Mouse (Mus musculus) G1E-ER4 (cell line): ENCODE results near the gene Wdr41. TPM values are rescaled to one million over a fixed set of nuclear protein-coding genes. Genes with fewer than 3 reads are reported as not detected.

Experiments
- GATA1 ChIP-seq: IDR thresholded peaks from one replicate; pipeline ENCODE4 v1.8.0; 2012; ENCODE audit warnings: low read length, inconsistent platforms
- polyA plus RNA-seq: library from polyadenylated mRNA; stranded (reverse); fragments of >175 nt; gene quantifications from 2 replicates; pipeline ENCODE4 v1.2.3, GENCODE M21; 2012

Wdr41 gene
- polyA plus RNA-seq, 1 experiment = 4.0 TPM

DNA sequence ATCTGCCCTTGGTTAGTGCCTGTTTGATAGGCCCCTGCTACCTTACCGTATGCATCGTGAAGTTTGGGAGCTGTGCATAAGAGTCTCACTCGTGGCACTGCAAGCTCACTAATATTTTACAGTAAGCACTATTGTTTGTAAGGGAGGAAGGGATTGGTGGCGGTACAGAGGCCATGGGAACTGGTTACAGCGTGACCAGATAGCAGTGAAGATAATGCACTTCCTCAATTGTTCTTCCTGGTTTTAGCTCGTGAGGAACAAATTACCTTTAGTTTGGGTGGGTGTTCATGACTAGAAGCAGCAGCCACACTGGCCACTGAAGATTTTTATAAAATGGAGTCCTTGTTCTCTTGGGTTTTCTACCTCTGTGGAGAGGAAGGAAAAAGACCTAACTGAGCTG lies 43.2 kb downstream of the Wdr41 start:
- peak; percentile 34 for TF ChIP-seq GATA1

DNA sequence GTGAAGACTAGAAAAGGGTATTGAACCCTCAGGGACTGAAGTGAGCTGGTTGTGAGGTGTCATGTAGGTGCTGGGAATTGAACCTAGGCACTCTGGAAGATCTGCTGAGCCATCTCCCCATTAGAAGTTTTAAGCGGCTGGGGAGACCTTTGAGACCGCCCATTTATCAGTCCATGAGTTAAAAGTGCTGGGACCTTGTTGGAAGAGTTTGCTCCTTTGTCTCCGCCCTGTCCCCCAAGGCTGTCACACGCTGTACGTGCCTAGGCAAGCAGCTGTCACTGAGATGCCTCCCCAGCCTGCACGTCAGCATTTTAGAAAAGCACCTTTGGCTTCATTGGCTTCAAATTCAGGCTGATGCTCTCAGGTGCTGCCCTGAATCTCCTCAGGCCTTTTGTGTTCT lies 44.1 kb downstream of the Wdr41 start:
- no peak for TF ChIP-seq GATA1

GRCm38 (mm10) chr13:95030828-95031227 lies 54.7 kb downstream of the Wdr41 start:
- TF ChIP-seq GATA1 = no peak

DNA sequence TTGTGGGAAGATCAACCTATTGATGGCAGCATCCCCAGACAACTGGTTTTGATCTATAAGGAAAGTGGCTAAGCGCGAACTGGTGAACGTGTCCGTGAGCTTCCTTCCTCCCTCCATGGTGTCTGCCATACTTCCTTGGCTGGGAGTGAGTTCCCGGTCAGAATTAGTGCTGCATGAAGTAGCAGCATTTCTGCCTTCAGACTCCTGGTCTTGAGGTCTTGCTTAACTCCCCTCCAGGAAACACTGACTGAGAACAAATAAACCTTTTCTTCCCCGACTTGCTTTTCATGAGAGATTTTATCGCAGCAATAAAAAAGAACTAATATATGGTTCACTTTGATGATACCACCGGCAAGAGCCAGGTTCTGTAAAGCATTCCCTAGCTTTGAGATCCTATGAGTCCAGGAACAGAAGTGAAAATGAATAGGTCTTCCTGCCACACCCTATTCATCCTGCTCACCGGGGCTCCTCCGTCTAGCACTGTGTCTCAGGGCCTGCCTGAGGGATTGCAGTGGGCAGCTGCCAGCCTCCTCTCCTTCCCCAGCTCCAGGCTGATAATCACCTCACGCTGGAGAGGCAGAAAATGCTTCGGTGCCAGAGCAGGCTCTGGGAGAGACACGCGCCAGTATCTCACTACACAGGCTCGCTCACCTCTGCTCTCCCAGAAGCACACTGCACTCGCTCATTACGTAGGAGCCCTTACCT lies 56.1 kb downstream of the Wdr41 start:
- no peak for TF ChIP-seq GATA1

- TF ChIP-seq GATA1 = no peak
These were observed 56.8 kb downstream of the Wdr41 start for GRCm38 (mm10) chr13:95032973-95033372.

- no peak for TF ChIP-seq GATA1
These were observed 58.0 kb downstream of the Wdr41 start for GRCm38 (mm10) chr13:95034094-95034493.

GRCm38 (mm10) chr13:95034715-95035114 lies 58.6 kb downstream of the Wdr41 start:
- TF ChIP-seq GATA1 = no peak

DNA sequence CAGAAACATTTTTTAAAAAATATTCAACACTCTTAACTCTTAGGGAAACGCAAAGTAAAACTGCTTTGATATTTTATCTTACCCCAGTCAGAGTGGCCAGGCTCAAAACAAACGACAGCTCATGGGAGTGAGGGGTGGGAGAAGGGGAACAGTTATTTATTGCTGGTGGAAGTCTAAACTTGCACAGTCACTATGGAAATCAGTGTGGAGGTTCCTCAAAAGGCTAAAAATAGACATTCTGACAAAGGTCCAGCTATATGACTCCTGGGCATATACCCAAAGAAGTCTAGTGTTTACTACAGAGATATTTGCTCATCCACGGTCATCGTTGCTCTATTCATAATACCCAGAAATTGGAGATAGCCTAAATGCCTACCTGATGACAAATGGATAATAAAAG lies 62.1 kb downstream of the Wdr41 start:
- no peak for TF ChIP-seq GATA1

- no peak for TF ChIP-seq GATA1
These were observed 64.1 kb downstream of the Wdr41 start for GRCm38 (mm10) chr13:95040140-95040738.

DNA sequence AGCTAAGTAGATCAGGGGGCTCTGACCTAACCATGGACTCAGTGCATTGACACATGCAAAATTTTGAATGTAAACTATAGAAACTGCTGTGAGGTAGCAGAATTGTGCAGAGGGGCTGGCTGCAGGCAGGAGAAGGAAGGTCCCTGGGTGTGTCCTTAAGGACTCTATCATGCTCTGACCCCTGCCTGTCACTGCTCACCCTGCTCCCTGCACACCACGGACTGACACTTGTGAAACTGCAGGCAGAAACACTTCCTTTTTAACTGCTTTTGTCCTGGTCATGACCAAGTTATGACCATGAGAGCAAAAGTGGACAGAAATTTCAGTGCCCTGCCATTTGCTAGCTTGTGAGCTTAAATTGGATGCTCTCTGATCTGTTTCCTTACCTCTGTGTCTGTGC lies 68.0 kb downstream of the Wdr41 start:
- no peak for TF ChIP-seq GATA1

GRCm38 (mm10) chr13:95050398-95050797 lies 74.3 kb downstream of the Wdr41 start:
- TF ChIP-seq GATA1 = no peak

- TF ChIP-seq GATA1 = no peak
These were observed 76.3 kb downstream of the Wdr41 start for GRCm38 (mm10) chr13:95052421-95052820.

DNA sequence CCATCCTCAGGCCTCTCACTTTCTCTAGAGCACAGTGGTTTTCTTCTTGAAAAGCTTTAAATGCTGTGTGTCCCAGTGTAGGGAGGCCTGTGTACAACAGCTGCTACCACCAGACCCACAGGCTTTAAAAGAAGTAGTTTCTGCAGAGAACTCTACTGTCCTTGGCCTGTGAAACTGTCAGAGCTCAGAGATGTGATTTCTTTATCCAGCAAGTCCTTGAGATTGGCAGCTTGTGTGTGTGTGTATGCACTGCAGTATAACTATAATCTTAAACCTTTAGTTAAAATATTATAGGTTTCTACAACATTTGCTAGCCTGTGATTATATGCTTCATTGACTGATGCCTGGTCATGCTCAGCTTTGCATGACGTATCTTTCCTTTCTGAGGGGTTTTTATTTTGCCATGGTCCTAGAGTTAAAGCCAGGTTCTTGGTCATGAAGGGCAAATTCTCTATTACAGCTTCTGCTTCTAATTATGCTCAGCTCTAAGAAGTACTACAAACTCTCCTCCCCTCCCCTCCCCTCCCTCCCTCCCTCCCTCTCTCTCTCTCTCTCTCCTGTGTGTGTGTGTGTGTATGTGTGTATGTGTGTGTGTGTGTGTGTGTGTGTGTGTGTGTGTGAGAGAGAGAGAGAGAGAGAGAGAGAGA lies 79.7 kb downstream of the Wdr41 start:
- TF ChIP-seq GATA1 = no peak

GRCm38 (mm10) chr13:95056501-95057280 lies 80.5 kb downstream of the Wdr41 start:
- no peak for TF ChIP-seq GATA1

- no peak for TF ChIP-seq GATA1
These were observed 82.7 kb downstream of the Wdr41 start for GRCm38 (mm10) chr13:95058885-95059284.
